Mouse (Mus musculus) E14TG2a.4 (cell line): ENCODE data around the gene Gm45208.
A peak's percentile ranks its signal among the peaks of the same experiment; 100 is the strongest.

Experiments used
- H3K27me3 ChIP-seq: 2 replicates; pipeline ENCODE4 v1.6.1; 2014; ENCODE audit warnings: low read length, control low read depth; ENCODE audit not compliant: insufficient read depth
- H3K36me3 ChIP-seq: 2 replicates; pipeline ENCODE4 v1.6.1; 2014; ENCODE audit warnings: low read length, control low read depth; ENCODE audit not compliant: insufficient read depth
- H3K4me1 ChIP-seq: replicated peaks from 2 replicates; pipeline ENCODE4 v1.6.1; 2014; ENCODE audit warnings: low read depth, low read length, control low read depth
- H3K4me3 ChIP-seq: replicated peaks from 2 replicates; pipeline ENCODE4 v1.5.1; 2014; ENCODE audit warnings: mild to moderate bottlenecking, low read length
- H3K9me3 ChIP-seq: 2 replicates; pipeline ENCODE4 v1.6.1; 2014; ENCODE audit warnings: low read length, control low read depth
- CTCF ChIP-seq: conservative IDR thresholded peaks from 2 replicates; pipeline ENCODE4 v1.5.1; 2014; ENCODE audit warnings: low read length
- NANOG ChIP-seq: IDR thresholded peaks from 2 replicates; pipeline ENCODE4 v1.6.1; 2014; ENCODE audit warnings: borderline replicate concordance, low read length, mixed read lengths
- POU5F1 ChIP-seq: IDR thresholded peaks from 2 replicates; pipeline ENCODE4 v1.6.1; 2014; ENCODE audit warnings: low read length, borderline replicate concordance

The Gm45208 gene

GRCm38 (mm10) chrX:7775501-7776205, 53.6 kb downstream of the Gm45208 start:
- TF ChIP-seq POU5F1: no peak
- TF ChIP-seq NANOG: no peak
- no peak for TF ChIP-seq CTCF
- no peak overlapping the region for H3K4me3 ChIP-seq
- no peaks in the 10 kb centered on the region for H3K27me3 ChIP-seq
- peaks cover 66% of the 10 kb centered on the region for H3K4me1 ChIP-seq
- peaks cover 50% of the 10 kb centered on the region for H3K36me3 ChIP-seq
- H3K9me3 ChIP-seq: no peaks in the 10 kb centered on the region

- peaks cover 42% of the 10 kb centered on the region for H3K36me3 ChIP-seq
- no peaks in the 10 kb centered on the region for H3K9me3 ChIP-seq
- TF ChIP-seq POU5F1 (no peak), CTCF (peak; percentile 90)
- H3K4me1 ChIP-seq: peaks cover 57% of the 10 kb centered on the region
- no peak overlapping the region for H3K4me3 ChIP-seq
- H3K27me3 ChIP-seq: no peaks in the 10 kb centered on the region
Observed at GRCm38 (mm10) chrX:7776329-7777082, 54.5 kb downstream of the Gm45208 start.

GRCm38 (mm10) chrX:7778450-7779244, 56.6 kb downstream of the Gm45208 start:
- Histone ChIP-seq H3K36me3 (peaks cover 21% of the 10 kb centered on the region), H3K4me1 (peaks cover 37% of the 10 kb centered on the region), H3K27me3 (no peaks in the 10 kb centered on the region), H3K9me3 (no peaks in the 10 kb centered on the region), H3K4me3 (no peak overlapping the region)
- TF ChIP-seq NANOG (no peak), POU5F1 (no peak), CTCF (no peak)

- TF ChIP-seq NANOG: no peak
- TF ChIP-seq CTCF: no peak
- no peak for TF ChIP-seq POU5F1
- H3K9me3 ChIP-seq: no peaks in the 10 kb centered on the region
- peaks cover 31% of the 10 kb centered on the region for H3K4me1 ChIP-seq
- no peak overlapping the region for H3K4me3 ChIP-seq
- H3K36me3 ChIP-seq: peaks cover 15% of the 10 kb centered on the region
- H3K27me3 ChIP-seq: no peaks in the 10 kb centered on the region
Observed at GRCm38 (mm10) chrX:7779294-7779693, 57.2 kb downstream of the Gm45208 start.
